Mouse (Mus musculus) kidney, adult 2 months (tissue): Measurements from ENCODE around the gene Tmem143. TPM values are rescaled to one million over a fixed set of nuclear protein-coding genes. Genes with fewer than 3 reads are reported as not detected.
"Not testable (repeated sequence)": the region's sequence is repeated elsewhere in the genome, so short reads cannot be mapped to it uniquely, and the experiment has no call there.

ENCODE experiments used
- DNase-seq: peaks from one replicate; pipeline ENCODE4 v3.0.0; 2021
- H3K27ac ChIP-seq: fragments of 200-500 bp; 2 replicates; pipeline ENCODE4 v1.5.1; 2012; ENCODE audit warnings: low read depth, low read length, control low read depth, inconsistent platforms; ENCODE audit not compliant: insufficient read depth
- H3K27me3 ChIP-seq: fragments of 200-500 bp; replicated peaks from 2 replicates; pipeline ENCODE4 v1.6.1; 2012; ENCODE audit warnings: mild to moderate bottlenecking, moderate library complexity, low read length, inconsistent platforms; ENCODE audit not compliant: control insufficient read depth, insufficient read depth
- H3K36me3 ChIP-seq: fragments of 200-500 bp; 2 replicates; pipeline ENCODE4 v1.6.1; 2012; ENCODE audit warnings: mild to moderate bottlenecking, moderate library complexity, low read length, inconsistent platforms; ENCODE audit not compliant: control insufficient read depth, insufficient read depth
- H3K4me1 ChIP-seq: fragments of 200-500 bp; 2 replicates; pipeline ENCODE4 v1.6.1; 2011; ENCODE audit warnings: low read length; ENCODE audit not compliant: control insufficient read depth, insufficient read depth
- H3K4me3 ChIP-seq: fragments of 200-500 bp; 2 replicates; pipeline ENCODE4 v1.5.1; 2011; ENCODE audit warnings: mild to moderate bottlenecking, low read depth, low read length, control low read depth; ENCODE audit not compliant: insufficient read depth
- CTCF ChIP-seq: fragments of 200-500 bp; conservative IDR thresholded peaks from 2 replicates; pipeline ENCODE4 v1.5.1; 2011; ENCODE audit warnings: low read depth, mild to moderate bottlenecking, control low read depth, low read length, moderate library complexity, mixed read lengths; ENCODE audit not compliant: insufficient read depth, insufficient read length
- POLR2A ChIP-seq: fragments of 200-500 bp; IDR thresholded peaks from one replicate; pipeline ENCODE4 v1.6.1; 2011; ENCODE audit warnings: low read depth, low read length, control low read depth
- WGBS: fragments of 180-500 bp; shearing (Covaris S2); methylation state at CpG from one replicate; pipeline ENCODE4 v1.1.7; 2018; 5-methylcytosine and 5-hydroxymethylcytosine counted together
- polyA plus RNA-seq: library from polyadenylated mRNA; depleted of rRNA; stranded (reverse); fragments of >200 nt; gene quantifications from 2 replicates; pipeline ENCODE4 v1.2.3, GENCODE M21; 2012

The Tmem143 gene
- polyA plus RNA-seq, 1 experiment = 123 TPM

- Histone ChIP-seq H3K27me3 (no peaks in the 10 kb centered on the region), H3K4me3 (peak within 1 kb of the TSS; percentile 75), H3K27ac (peak within 1 kb of the TSS; percentile 96), H3K36me3 (no peaks in the 10 kb centered on the region), H3K4me1 (no peaks in the 10 kb centered on the region)
- DNase-seq = peak; percentile 93
- 4% methylated on average over 24 of the region's 24 CpGs for WGBS
- no peak for TF ChIP-seq CTCF
- peak; percentile 70 for TF ChIP-seq POLR2A
Measured at GRCm38 (mm10) chr7:45923762-45924428, 27.2 kb downstream of the Tmem143 start, which contains the start of gene Ccdc114. Gene Ccdc114, plus strand, starts transcription at chr7:45924072.

- Histone ChIP-seq H3K27ac (peak overlapping the region; percentile 96), H3K36me3 (no peaks in the 10 kb centered on the region), H3K27me3 (no peaks in the 10 kb centered on the region), H3K4me3 (peak overlapping the region; percentile 75), H3K4me1 (no peaks in the 10 kb centered on the region)
- peak; percentile 44 for DNase-seq
- TF ChIP-seq POLR2A (no peak), CTCF (no peak; the same call in 1 of the 2 replicates)
- whole genome bisulfite sequencing = 12% methylated on average over 14 of the region's 14 CpGs
Measured at GRCm38 (mm10) chr7:45924429-45924816, 27.7 kb downstream of the Tmem143 start.

- WGBS = 54% methylated on average over 19 of the region's 23 CpGs
- H3K4me3 ChIP-seq = no peak overlapping the region
- TF ChIP-seq POLR2A = no peak
- TF ChIP-seq CTCF = no peak
- H3K27ac ChIP-seq = no peak overlapping the region
- no peaks in the 10 kb centered on the region for H3K36me3 ChIP-seq
- H3K4me1 ChIP-seq = no peaks in the 10 kb centered on the region
- no peaks in the 10 kb centered on the region for H3K27me3 ChIP-seq
- DNase-seq = no peak
Measured at GRCm38 (mm10) chr7:45928626-45929295, 32.0 kb downstream of the Tmem143 start.

DNA sequence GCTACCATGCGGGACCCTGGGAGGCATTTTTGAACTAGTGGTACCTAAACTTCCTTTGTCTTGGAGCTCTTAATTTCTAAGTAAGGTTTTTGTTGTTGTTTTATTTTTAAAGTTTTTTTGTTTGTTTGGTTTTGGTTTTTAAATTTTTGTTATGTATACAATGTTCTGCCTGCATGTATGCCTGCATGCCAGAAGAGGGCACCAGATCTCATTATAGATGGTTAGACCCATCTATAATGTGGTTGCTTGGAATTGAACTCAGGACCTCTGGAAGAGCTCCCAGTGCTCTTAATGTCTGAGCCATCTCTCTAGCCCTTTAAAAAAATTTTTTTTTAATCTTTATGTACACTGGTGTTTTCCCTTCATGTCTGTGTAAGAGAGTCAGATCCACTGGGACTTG lies 32.9 kb downstream of the Tmem143 start:
- no peaks in the 10 kb centered on the region for H3K36me3 ChIP-seq
- H3K27me3 ChIP-seq = no peaks in the 10 kb centered on the region
- no peak for TF ChIP-seq POLR2A
- TF ChIP-seq CTCF = no peak
- no peak overlapping the region for H3K4me3 ChIP-seq
- no peak overlapping the region for H3K27ac ChIP-seq
- no peak for DNase-seq
- no peaks in the 10 kb centered on the region for H3K4me1 ChIP-seq
- WGBS = 97% methylated on average over 1 of the region's 1 CpGs

- not testable (repeated sequence) for H3K36me3 ChIP-seq, DNase-seq, H3K4me3 ChIP-seq, H3K27ac ChIP-seq, H3K27me3 ChIP-seq, H3K4me1 ChIP-seq
- 85% methylated on average over 12 of the region's 12 CpGs for WGBS
Measured at GRCm38 (mm10) chr7:45933766-45934165, 37.0 kb downstream of the Tmem143 start.

DNA sequence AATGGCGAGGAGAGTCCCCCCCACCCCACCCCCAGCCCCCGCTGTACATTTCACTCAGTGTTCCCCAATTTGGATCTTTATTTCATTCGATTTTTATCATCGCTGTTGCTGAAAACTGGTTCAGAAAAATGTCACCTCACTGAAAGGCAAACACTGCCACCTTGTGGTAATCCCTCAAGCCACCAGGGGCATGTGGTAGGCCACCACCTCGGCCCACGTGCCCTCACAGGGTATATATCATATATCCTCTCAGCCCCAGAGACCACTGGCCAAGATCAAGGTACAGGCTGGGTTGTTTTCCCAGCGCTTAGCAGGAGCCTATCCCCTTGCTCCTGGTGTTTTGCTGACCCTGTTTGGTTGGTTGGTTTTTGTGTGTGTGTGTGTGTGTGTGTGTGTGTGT lies 38.4 kb downstream of the Tmem143 start:
- peak; percentile 70 for DNase-seq
- no peaks in the 10 kb centered on the region for H3K4me1 ChIP-seq
- 17% methylated on average over 7 of the region's 7 CpGs for WGBS

DNA sequence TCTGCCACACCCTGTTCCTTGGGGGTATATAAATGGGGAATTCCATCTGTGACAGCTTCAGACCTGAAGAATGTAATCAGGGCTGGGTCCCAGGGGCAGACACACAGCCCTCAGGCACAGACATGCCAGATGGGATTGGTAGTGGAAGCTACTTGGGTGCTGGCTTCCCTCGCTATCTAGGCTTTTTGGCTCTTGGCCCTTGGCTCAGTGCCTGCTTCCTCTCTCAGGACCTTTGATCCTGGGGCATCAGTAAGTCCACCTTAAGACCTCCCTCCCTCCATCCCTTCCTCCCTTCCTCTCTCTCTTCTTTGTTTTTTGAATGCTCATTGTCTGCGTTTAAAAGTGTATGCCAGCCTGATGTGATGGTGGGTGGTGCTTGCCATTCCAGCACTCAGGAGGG lies 43.1 kb downstream of the Tmem143 start:
- H3K27ac ChIP-seq = no peak overlapping the region
- DNase-seq = peak; percentile 63
- no peaks in the 10 kb centered on the region for H3K36me3 ChIP-seq
- TF ChIP-seq POLR2A (no peak), CTCF (no peak)
- H3K4me3 ChIP-seq = no peak overlapping the region
- H3K4me1 ChIP-seq = no peaks in the 10 kb centered on the region
- 26% methylated on average over 2 of the region's 2 CpGs for WGBS
- H3K27me3 ChIP-seq = no peaks in the 10 kb centered on the region

More for the DNA sequence above, 38.4 kb downstream of the Tmem143 start:
- Histone ChIP-seq H3K36me3 (no peaks in the 10 kb centered on the region), H3K4me3 (no peak overlapping the region), H3K27ac (no peak overlapping the region), H3K27me3 (no peaks in the 10 kb centered on the region)
- TF ChIP-seq POLR2A = no peak
- TF ChIP-seq CTCF = peak; percentile 85
